Mouse (Mus musculus) urinary bladder, postnatal 10 days (tissue): Measurements from ENCODE around the gene Slc7a9.

Experiments used
- DNase-seq: peaks from one replicate; pipeline ENCODE4 v3.0.0; 2022; ENCODE audit warnings: low spot score

Slc7a9 gene

GRCm38 (mm10) chr7:35447996-35448846 lies at the start of gene Slc7a9:
Gene Slc7a9, plus strand, starts transcription at chr7:35448796.
- DNase-seq = no peak

DNA sequence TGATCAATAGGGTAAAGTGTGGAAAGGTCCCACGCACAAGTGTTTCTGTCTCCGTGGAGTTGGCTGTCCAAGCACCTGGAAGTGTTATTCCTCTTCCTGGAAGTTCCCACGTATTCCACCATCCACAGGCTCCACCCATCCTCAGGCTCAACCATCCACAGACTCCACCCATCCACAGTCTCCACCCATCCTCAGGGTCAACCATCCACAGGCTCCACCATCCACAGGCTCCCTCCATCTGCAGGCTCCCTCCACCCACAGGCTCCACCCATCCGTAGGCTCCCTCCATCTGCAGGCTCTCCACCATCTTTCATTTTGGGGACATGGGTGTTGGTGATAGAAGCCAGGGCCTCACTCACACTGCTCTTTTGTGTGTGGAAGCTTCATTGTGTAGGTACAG lies 47.4 kb upstream of the Slc7a9 start:
- DNase-seq = no peak

- no peak for DNase-seq
Measured at GRCm38 (mm10) chr7:35415226-35415625, 33.4 kb upstream of the Slc7a9 start.

- no peak for DNase-seq
Measured at GRCm38 (mm10) chr7:35415801-35416653, 32.6 kb upstream of the Slc7a9 start.

DNA sequence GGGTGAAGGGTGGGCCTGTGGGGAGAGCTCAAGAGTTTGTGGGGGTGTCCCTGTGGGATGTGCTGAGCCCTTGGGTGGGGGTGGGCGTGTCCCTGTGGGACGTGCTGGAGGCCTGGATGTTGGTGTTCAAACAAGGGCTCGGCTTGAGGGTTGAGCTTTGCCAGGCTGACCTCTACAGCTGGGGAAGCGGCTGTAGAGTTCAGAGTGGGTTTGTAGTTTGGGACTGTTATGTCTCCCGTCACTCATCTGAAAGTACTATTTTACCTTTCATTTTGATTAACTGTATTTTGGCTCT lies 32.0 kb upstream of the Slc7a9 start:
- no peak for DNase-seq

GRCm38 (mm10) chr7:35423071-35423470 lies 25.5 kb upstream of the Slc7a9 start:
- DNase-seq = no peak

DNA sequence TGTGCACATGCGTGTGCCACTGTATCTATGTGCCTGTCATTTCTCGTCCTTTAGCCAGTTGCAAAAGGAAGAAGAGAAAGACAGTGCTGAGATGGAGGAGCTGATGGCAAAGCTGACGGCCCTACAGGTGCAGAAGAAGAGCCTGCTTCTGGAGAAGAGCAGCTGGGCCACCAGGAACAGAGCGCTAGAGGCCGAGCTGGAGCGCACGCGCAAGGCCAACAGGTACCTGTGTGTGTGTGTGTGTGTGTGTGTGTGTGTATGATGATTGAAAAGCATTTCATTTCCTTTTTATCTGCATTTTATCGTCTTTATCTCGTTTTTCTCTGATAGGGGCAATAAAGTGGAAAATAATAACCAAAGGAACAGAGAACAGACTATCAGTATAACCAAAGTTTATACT lies 20.4 kb upstream of the Slc7a9 start:
- DNase-seq = no peak

DNA sequence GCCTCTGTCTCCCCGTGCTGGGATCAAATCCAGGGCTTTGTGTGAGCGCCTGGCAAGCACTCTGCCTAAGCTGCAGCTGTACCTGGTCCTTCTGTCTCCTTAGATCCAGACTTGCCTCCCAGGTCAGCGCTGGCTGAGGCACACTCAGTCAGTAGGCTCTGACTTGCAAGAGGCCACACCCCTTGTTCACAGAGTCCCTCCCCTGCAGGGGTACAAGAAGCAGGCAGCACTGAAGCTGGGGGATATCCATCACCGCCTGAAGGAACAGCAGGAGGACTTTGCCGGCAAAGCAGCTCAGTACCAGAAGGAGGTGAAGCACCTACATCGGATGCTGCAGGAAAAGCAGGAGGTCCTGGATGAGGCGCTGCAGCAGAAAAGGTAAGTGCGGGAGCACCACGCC lies 13.3 kb upstream of the Slc7a9 start:
- no peak for DNase-seq

DNA sequence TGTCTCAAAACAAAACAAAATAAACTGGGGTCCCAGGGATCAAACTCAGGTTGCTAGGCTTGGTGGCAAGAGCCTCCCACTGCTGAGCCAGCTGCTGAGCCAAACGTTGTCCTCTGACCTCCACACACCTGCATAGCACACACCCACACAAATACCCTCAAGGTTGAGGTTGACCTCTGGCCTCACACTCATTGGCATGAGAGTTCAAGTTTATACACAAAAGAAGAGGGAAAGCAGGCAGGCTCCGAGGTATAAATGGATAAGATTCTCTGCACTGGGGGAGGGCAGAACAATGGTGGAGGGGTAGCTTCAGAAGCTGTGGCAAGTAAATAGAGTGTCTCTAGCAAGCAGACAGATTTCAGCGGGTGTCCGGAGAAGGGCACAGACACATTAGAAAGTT lies 1.1 kb upstream of the Slc7a9 start:
- no peak for DNase-seq

GRCm38 (mm10) chr7:35448867-35449266 lies 271 bp downstream of the Slc7a9 start:
- DNase-seq = no peak

DNA sequence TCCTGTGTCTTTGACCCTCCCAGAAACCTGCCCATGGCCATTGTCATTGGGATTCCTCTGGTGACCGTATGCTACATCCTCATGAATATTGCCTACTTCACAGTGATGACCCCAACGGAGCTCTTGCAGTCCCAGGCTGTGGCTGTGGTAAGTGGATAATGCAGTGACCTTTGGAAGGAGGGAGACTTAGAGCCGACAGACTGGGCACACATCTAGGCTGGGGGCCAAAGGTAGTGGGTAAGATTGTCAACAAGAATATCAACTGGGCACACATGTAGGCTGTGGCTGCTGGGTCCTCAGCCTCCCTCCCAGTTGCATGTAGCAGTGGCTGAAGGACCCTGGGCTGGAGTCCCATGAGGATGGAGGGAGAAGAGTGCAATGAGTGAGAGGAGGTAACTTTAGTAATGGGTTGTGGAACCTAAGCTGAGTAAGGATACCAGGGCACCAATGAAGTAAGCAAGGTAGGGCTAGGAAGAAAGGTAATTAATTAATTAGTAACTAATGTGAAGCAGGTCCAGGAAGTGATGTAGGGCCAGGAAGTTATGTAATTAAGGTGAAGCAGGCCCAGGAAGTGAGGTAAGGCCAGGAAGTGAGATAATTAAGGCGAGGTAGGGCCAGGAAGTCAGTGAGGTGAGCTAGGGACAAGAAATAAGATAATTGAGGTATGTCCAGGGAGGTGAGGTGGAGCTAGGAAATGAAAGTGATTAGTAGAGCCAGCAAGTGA lies 7.7 kb downstream of the Slc7a9 start:
- DNase-seq = no peak

DNA sequence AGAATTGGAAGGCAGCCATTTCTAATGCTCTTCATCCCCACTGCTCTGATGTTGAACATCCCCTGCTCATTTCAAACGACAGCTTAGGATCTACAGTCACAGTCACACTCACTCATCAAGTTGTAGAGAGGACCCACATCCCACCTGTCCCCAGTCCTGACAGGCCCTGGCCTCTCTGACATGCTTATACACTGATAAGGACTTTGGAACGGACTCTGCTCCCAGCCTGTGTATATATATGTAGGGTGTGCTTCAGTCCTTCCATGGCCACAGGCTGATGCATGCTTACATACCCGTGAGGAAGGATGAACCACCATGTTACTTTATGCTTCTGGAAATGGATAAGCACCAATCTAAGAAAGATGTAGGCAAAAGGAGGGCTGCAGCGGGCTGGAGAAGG lies 12.4 kb downstream of the Slc7a9 start:
- DNase-seq = no peak

GRCm38 (mm10) chr7:35465027-35465426 lies 16.4 kb downstream of the Slc7a9 start:
- no peak for DNase-seq

DNA sequence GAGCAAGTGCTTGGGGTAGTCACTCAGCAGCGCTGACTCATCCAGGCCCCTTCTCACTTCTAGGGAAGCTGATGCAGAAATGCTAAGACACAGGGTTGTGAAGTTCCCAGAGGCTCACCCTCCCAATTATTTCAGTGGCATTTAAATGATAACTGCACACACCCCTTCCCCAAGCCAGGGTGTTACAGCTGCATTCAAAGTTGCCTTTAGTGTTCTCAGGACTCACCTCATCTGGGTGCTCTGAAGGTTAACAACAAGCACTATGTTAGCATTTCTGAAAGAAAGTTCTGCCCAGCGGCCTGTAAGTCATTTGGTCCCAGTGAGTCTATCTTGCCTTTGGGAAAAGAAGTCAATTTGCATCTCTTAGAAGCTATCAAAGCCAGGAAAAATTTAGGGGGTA lies 19.3 kb downstream of the Slc7a9 start:
- no peak for DNase-seq

GRCm38 (mm10) chr7:35470794-35471193 lies 22.2 kb downstream of the Slc7a9 start:
- no peak for DNase-seq

- DNase-seq = no peak
Measured at GRCm38 (mm10) chr7:35476457-35476856, 27.9 kb downstream of the Slc7a9 start.

GRCm38 (mm10) chr7:35485126-35485525 lies 36.5 kb downstream of the Slc7a9 start:
- no peak for DNase-seq

DNA sequence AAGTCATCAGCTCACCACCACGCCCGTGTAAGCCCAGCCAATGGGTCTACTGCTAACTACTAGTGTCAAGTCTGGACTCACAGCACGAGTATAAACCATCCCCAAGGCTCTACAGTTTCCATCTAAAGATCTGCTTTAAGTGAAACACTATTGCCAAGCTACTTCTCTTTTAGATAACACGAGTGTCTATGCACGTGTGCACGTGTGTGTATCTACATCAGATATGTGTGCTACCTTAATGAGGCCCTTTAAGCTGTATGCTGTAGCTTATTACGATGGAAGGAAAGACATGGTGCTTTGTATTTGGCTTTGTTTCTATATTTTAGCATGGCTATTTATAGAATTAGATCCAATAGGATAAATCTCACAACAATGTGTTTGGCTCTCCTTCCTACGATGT lies 38.0 kb downstream of the Slc7a9 start:
- no peak for DNase-seq

GRCm38 (mm10) chr7:35490186-35490585 lies 41.6 kb downstream of the Slc7a9 start:
- DNase-seq = no peak

- DNase-seq = no peak
Measured at GRCm38 (mm10) chr7:35491005-35491404, 42.4 kb downstream of the Slc7a9 start.

- no peak for DNase-seq
Measured at GRCm38 (mm10) chr7:35497516-35497915, 48.9 kb downstream of the Slc7a9 start.

DNA sequence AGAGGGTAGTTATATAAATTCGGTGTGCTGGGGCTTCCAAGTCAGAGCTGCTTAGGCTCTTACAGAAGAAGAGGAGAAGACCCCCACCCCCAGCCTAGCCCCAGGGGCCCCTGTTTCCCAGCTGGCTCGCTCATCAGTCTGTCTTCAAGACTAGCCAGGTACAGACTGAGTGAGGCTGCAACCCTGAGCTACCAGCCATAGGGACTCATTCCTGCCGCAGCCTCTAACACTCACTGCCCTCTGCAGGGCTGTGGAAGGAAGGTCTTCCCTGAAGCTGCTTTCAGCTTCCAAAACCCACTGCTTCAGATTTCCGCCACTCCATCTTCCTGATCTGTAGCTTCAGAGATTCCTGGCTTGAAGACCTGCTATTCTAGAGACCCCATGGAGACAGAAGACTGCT lies 53.4 kb downstream of the Slc7a9 start:
- no peak for DNase-seq
